Mouse (Mus musculus): ENCODE measurements around the gene Fkbpl.

- TF ChIP-seq CTCF (IDR thresholded peaks at IDR 0.05; ENCODE audit: insufficient read depth, low read length) (no peak), POLR2A (IDR thresholded peaks at IDR 0.05; ENCODE audit: borderline replicate concordance, extremely low read depth, low read depth, low read length) (no peak)
Measured at GRCm38 (mm10) chr17:34680191-34680590, 35.6 kb downstream of the Fkbpl start.
